Mouse (Mus musculus) lung, postnatal 0 days (tissue): ENCODE measurements at regions not wholly inside any gene's neighbourhood (a gene's known extent, or its start where the extent isn't known, plus 50 kb on each side); places are given as distances from the start of the nearest gene placed in this dataset.

Source experiments
- ATAC-seq: fragments of 200-750 bp; cut with Nextera tagmentation; 2 replicates; pipeline ENCODE4 v1.8.0; 2017; ENCODE audit warnings: moderate library complexity
- DNase-seq: peaks from one replicate; pipeline ENCODE4 v3.0.0-alpha.2; 2016; ENCODE audit warnings: low spot score
- H3K27ac ChIP-seq: fragments of 300-500 bp; sonication (generic); 2 replicates; pipeline ENCODE4 v1.5.1; 2014; ENCODE audit warnings: antibody characterized with exemption, mild to moderate bottlenecking, low read length, mixed read lengths
- H3K27me3 ChIP-seq: fragments of 300-500 bp; sonication (generic); replicated peaks from 2 replicates; pipeline ENCODE4 v1.6.1; 2014; ENCODE audit warnings: low read length, mixed read lengths; ENCODE audit not compliant: insufficient read depth
- H3K36me3 ChIP-seq: fragments of 300-500 bp; sonication (generic); 2 replicates; pipeline ENCODE4 v1.6.1; 2014; ENCODE audit warnings: low read length, mixed read lengths; ENCODE audit not compliant: insufficient read depth
- H3K4me1 ChIP-seq: fragments of 300-500 bp; sonication (generic); 2 replicates; pipeline ENCODE4 v1.6.1; 2014; ENCODE audit warnings: antibody characterized with exemption, low read depth, low read length, mixed read lengths; ENCODE audit not compliant: insufficient read depth
- H3K4me2 ChIP-seq: fragments of 300-500 bp; sonication (generic); replicated peaks from 2 replicates; pipeline ENCODE4 v1.6.1; 2014; ENCODE audit warnings: low read depth, mild to moderate bottlenecking, low read length, moderate library complexity, mixed read lengths
- H3K4me3 ChIP-seq: fragments of 300-500 bp; sonication (generic); 2 replicates; pipeline ENCODE4 v1.5.1; 2014; ENCODE audit warnings: low read depth, low read length
- H3K9ac ChIP-seq: fragments of 300-500 bp; sonication (generic); replicated peaks from 2 replicates; pipeline ENCODE4 v1.6.1; 2014; ENCODE audit warnings: low read depth, mild to moderate bottlenecking
- H3K9me3 ChIP-seq: fragments of 300-500 bp; sonication (generic); 2 replicates; pipeline ENCODE4 v1.6.1; 2016; ENCODE audit warnings: low read length, mixed read lengths
- CTCF ChIP-seq: IDR thresholded peaks from 2 replicates; pipeline ENCODE4 v1.5.1; 2016; ENCODE audit warnings: antibody characterized with exemption, mild to moderate bottlenecking
- EP300 ChIP-seq: IDR thresholded peaks from 2 replicates; pipeline ENCODE4 v1.6.1; 2016; ENCODE audit warnings: antibody characterized with exemption, mild to moderate bottlenecking, control low read depth
- whole genome bisulfite sequencing: fragments of 180-500 bp; shearing (Covaris S2); extraction: QIAGEN DNeasy Blood & Tissue Kit; methylation state at CpG from one replicate; pipeline ENCODE4 v1.1.7; 2014; 5-methylcytosine and 5-hydroxymethylcytosine counted together

GRCm38 (mm10) chr6:148541981-148542380 lies 97.8 kb upstream of the Tmtc1 start:
- H3K4me3 ChIP-seq, result no peak overlapping the region
- H3K4me2 ChIP-seq, result no peak overlapping the region
- H3K27ac ChIP-seq, result no peak overlapping the region
- no peak for DNase-seq
- no peaks in the 10 kb centered on the region for H3K27me3 ChIP-seq
- H3K9ac ChIP-seq, result no peak overlapping the region
- no peak for TF ChIP-seq EP300
- TF ChIP-seq CTCF, result no peak
- H3K9me3 ChIP-seq, result no peaks in the 10 kb centered on the region
- ATAC-seq, result no peak
- 71% methylated on average over 2 of the region's 2 CpGs for WGBS
- no peaks in the 10 kb centered on the region for H3K4me1 ChIP-seq
- no peaks in the 10 kb centered on the region for H3K36me3 ChIP-seq

GRCm38 (mm10) chr6:148539207-148539960 lies 95.2 kb upstream of the Tmtc1 start:
- ATAC-seq, result no peak
- Histone ChIP-seq H3K27ac (no peak overlapping the region), H3K9ac (no peak overlapping the region), H3K4me3 (no peak overlapping the region), H3K4me1 (no peaks in the 10 kb centered on the region), H3K4me2 (no peak overlapping the region), H3K36me3 (no peaks in the 10 kb centered on the region), H3K27me3 (no peaks in the 10 kb centered on the region), H3K9me3 (no peaks in the 10 kb centered on the region)
- 58% methylated on average over 4 of the region's 4 CpGs for WGBS
- no peak for TF ChIP-seq CTCF
- no peak for TF ChIP-seq EP300
- DNase-seq, result no peak

- no peak for ATAC-seq
- Histone ChIP-seq H3K4me2 (no peak overlapping the region), H3K4me3 (no peak overlapping the region), H3K36me3 (no peaks in the 10 kb centered on the region), H3K27me3 (no peaks in the 10 kb centered on the region), H3K9me3 (no peaks in the 10 kb centered on the region), H3K9ac (no peak overlapping the region), H3K27ac (no peak overlapping the region), H3K4me1 (no peaks in the 10 kb centered on the region)
- DNase-seq, result no peak
- no peak for TF ChIP-seq EP300
- TF ChIP-seq CTCF, result no peak
- 69% methylated on average over 4 of the region's 4 CpGs for WGBS
These were observed 90.2 kb upstream of the Tmtc1 start for GRCm38 (mm10) chr6:148534364-148534763.

- 84% methylated on average over 1 of the region's 1 CpGs for WGBS
These were observed 86.9 kb upstream of the Tmtc1 start for GRCm38 (mm10) chr6:148531068-148531467.

GRCm38 (mm10) chr6:148528611-148529010 lies 84.4 kb upstream of the Tmtc1 start:
- no peaks in the 10 kb centered on the region for H3K27me3 ChIP-seq
- H3K9me3 ChIP-seq, result no peaks in the 10 kb centered on the region
- no peak overlapping the region for H3K9ac ChIP-seq
- H3K36me3 ChIP-seq, result no peaks in the 10 kb centered on the region
- H3K4me1 ChIP-seq, result no peaks in the 10 kb centered on the region
- WGBS, result 70% methylated on average over 2 of the region's 2 CpGs
- H3K27ac ChIP-seq, result no peak overlapping the region
- ATAC-seq (no peak), DNase-seq (no peak)
- no peak overlapping the region for H3K4me3 ChIP-seq
- H3K4me2 ChIP-seq, result no peak overlapping the region
- TF ChIP-seq EP300 (no peak), CTCF (no peak)

More at GRCm38 (mm10) chr6:148531068-148531467, 86.9 kb upstream of the Tmtc1 start:
- Histone ChIP-seq H3K27me3 (no peaks in the 10 kb centered on the region), H3K4me1 (no peaks in the 10 kb centered on the region), H3K9ac (no peak overlapping the region), H3K36me3 (no peaks in the 10 kb centered on the region), H3K4me2 (no peak overlapping the region), H3K4me3 (no peak overlapping the region), H3K27ac (no peak overlapping the region), H3K9me3 (no peaks in the 10 kb centered on the region)
- TF ChIP-seq EP300 (no peak), CTCF (no peak)
- no peak for DNase-seq
- ATAC-seq, result no peak

GRCm38 (mm10) chr6:148522893-148523292 lies 78.7 kb upstream of the Tmtc1 start:
- TF ChIP-seq CTCF (no peak), EP300 (no peak)
- Histone ChIP-seq H3K27ac (no peak overlapping the region), H3K36me3 (no peaks in the 10 kb centered on the region), H3K9ac (no peak overlapping the region), H3K4me3 (no peak overlapping the region), H3K4me1 (no peaks in the 10 kb centered on the region), H3K27me3 (no peaks in the 10 kb centered on the region), H3K9me3 (no peaks in the 10 kb centered on the region), H3K4me2 (no peak overlapping the region)
- 44% methylated on average over 1 of the region's 1 CpGs for whole genome bisulfite sequencing
- ATAC-seq, result no peak
- no peak for DNase-seq
